Mouse (Mus musculus): ENCODE results near the gene Ndufaf4.
"Not testable (repeated sequence)": the region's sequence is repeated elsewhere in the genome, so short reads cannot be mapped to it uniquely, and the experiment has no call there.

Ndufaf4 gene

GRCm38 (mm10) chr4:24897851-24898515 is at the start of gene Ndufaf4:
Ndufaf4 (plus strand) TSS chr4:24898083.
- peak; percentile 86 for DNase-seq

- peak; percentile 26 for DNase-seq
Measured at GRCm38 (mm10) chr4:24850401-24851325, 47.2 kb upstream of the Ndufaf4 start, which contains the start of gene Klhl32. Klhl32 (minus strand) TSS chr4:24851124.

GRCm38 (mm10) chr4:24865691-24866090 is 32.2 kb upstream of the Ndufaf4 start:
- DNase-seq, result no peak

GRCm38 (mm10) chr4:24869230-24869629 is 28.7 kb upstream of the Ndufaf4 start:
- no peak for DNase-seq

- DNase-seq, result not testable (repeated sequence)
Measured at GRCm38 (mm10) chr4:24889386-24889785, 8.5 kb upstream of the Ndufaf4 start.

- not testable (repeated sequence) for DNase-seq
Measured at GRCm38 (mm10) chr4:24892293-24892692, 5.6 kb upstream of the Ndufaf4 start.

- DNase-seq, result no peak
Measured at GRCm38 (mm10) chr4:24894625-24895024, 3.3 kb upstream of the Ndufaf4 start.

GRCm38 (mm10) chr4:24896829-24897228 is 1.1 kb upstream of the Ndufaf4 start:
- DNase-seq, result no peak

GRCm38 (mm10) chr4:24897351-24897750 is 532 bp upstream of the Ndufaf4 start:
- no peak for DNase-seq

- no peak for DNase-seq
Measured at GRCm38 (mm10) chr4:24898636-24899035, 753 bp downstream of the Ndufaf4 start.

- DNase-seq, result no peak
Measured at GRCm38 (mm10) chr4:24899146-24899545, 1.3 kb downstream of the Ndufaf4 start.

GRCm38 (mm10) chr4:24907745-24908144 is 9.9 kb downstream of the Ndufaf4 start:
- DNase-seq, result no peak

GRCm38 (mm10) chr4:24915631-24916030 is 17.7 kb downstream of the Ndufaf4 start:
- no peak for DNase-seq

GRCm38 (mm10) chr4:24920006-24920577 is 22.2 kb downstream of the Ndufaf4 start:
- no peak for DNase-seq

GRCm38 (mm10) chr4:24924726-24925125 is 26.8 kb downstream of the Ndufaf4 start:
- DNase-seq, result no peak

GRCm38 (mm10) chr4:24928260-24928780 is 30.4 kb downstream of the Ndufaf4 start:
- DNase-seq, result no peak

- no peak for DNase-seq
Measured at GRCm38 (mm10) chr4:24928926-24929325, 31.0 kb downstream of the Ndufaf4 start.

GRCm38 (mm10) chr4:24942728-24943424 is 45.0 kb downstream of the Ndufaf4 start:
- no peak for DNase-seq

All from thymus, adult 18-20 months (tissue).